Mouse (Mus musculus) bone marrow macrophage, adult 2 months (primary cell): ENCODE data around the gene Rce1. TPM values are rescaled to one million over a fixed set of nuclear protein-coding genes. Genes with fewer than 3 reads are reported as not detected.

Experiments used
- H3K27ac ChIP-seq: 2 replicates; pipeline ENCODE4 v1.5.1; 2012; ENCODE audit warnings: low read depth, low read length; ENCODE audit not compliant: insufficient read depth
- H3K4me1 ChIP-seq: 2 replicates; pipeline ENCODE4 v1.6.1; 2012; ENCODE audit warnings: low read length; ENCODE audit not compliant: control insufficient read depth, insufficient read depth
- H3K4me3 ChIP-seq: 2 replicates; pipeline ENCODE4 v1.5.1; 2012; ENCODE audit warnings: mild to moderate bottlenecking, low read length, moderate library complexity; ENCODE audit not compliant: insufficient read depth
- CTCF ChIP-seq: IDR thresholded peaks from 2 replicates; pipeline ENCODE4 v1.5.1; 2012; ENCODE audit warnings: low read depth, mild to moderate bottlenecking, low read length, moderate library complexity
- POLR2A ChIP-seq: IDR thresholded peaks from 2 replicates; pipeline ENCODE4 v1.6.1; 2012; ENCODE audit warnings: mild to moderate bottlenecking, low read depth, low read length, borderline replicate concordance
- polyA plus RNA-seq: library from polyadenylated mRNA; stranded (reverse); fragments of >200 nt; gene quantifications from 2 replicates; pipeline ENCODE4 v1.2.4, GENCODE M21; 2012; ENCODE audit not compliant: missing spikeins, insufficient read depth, insufficient read length

Rce1 gene
- polyA plus RNA-seq, 1 experiment, result 25.5 TPM

GRCm38 (mm10) chr19:4614305-4615150, 10.9 kb downstream of the Rce1 start:
- no peak for TF ChIP-seq CTCF
- TF ChIP-seq POLR2A, result no peak
- Histone ChIP-seq H3K27ac (0 out of 2 replicates have a peak overlapping the region, but pooled peaks have one; percentile 24), H3K4me1 (no peaks in the 10 kb centered on the region), H3K4me3 (peak overlapping the region; percentile 88)

- H3K4me1 ChIP-seq, result no peaks in the 10 kb centered on the region
- H3K4me3 ChIP-seq, result 0 out of 2 replicates have a peak overlapping the region, but pooled peaks have one; percentile 88
- TF ChIP-seq POLR2A (no peak), CTCF (no peak)
- H3K27ac ChIP-seq, result no peak overlapping the region
Observed at GRCm38 (mm10) chr19:4613464-4614304, 11.8 kb downstream of the Rce1 start.

GRCm38 (mm10) chr19:4612181-4612961, 13.1 kb downstream of the Rce1 start:
- Histone ChIP-seq H3K4me1 (no peaks in the 10 kb centered on the region), H3K27ac (no peak overlapping the region), H3K4me3 (no peak overlapping the region)
- TF ChIP-seq CTCF (no peak), POLR2A (no peak)

GRCm38 (mm10) chr19:4610109-4610508, 15.3 kb downstream of the Rce1 start:
- no peaks in the 10 kb centered on the region for H3K4me1 ChIP-seq
- H3K27ac ChIP-seq, result no peak overlapping the region
- no peak overlapping the region for H3K4me3 ChIP-seq
- TF ChIP-seq POLR2A (no peak), CTCF (no peak)

- H3K4me3 ChIP-seq, result no peak overlapping the region
- no peak for TF ChIP-seq POLR2A
- no peak for TF ChIP-seq CTCF
- no peak overlapping the region for H3K27ac ChIP-seq
- H3K4me1 ChIP-seq, result no peaks in the 10 kb centered on the region
Observed at GRCm38 (mm10) chr19:4608511-4608910, 16.9 kb downstream of the Rce1 start.

GRCm38 (mm10) chr19:4607406-4607805, 18.0 kb downstream of the Rce1 start:
- TF ChIP-seq CTCF (no peak), POLR2A (no peak)
- H3K27ac ChIP-seq, result no peak overlapping the region

GRCm38 (mm10) chr19:4605654-4606053, 19.8 kb downstream of the Rce1 start:
- Histone ChIP-seq H3K27ac (no peak overlapping the region), H3K4me1 (no peaks in the 10 kb centered on the region), H3K4me3 (no peak overlapping the region)
- TF ChIP-seq CTCF, result no peak
- no peak for TF ChIP-seq POLR2A

More at GRCm38 (mm10) chr19:4607406-4607805, 18.0 kb downstream of the Rce1 start:
- H3K4me3 ChIP-seq, result no peak overlapping the region
- no peaks in the 10 kb centered on the region for H3K4me1 ChIP-seq

GRCm38 (mm10) chr19:4603801-4604723, 21.4 kb downstream of the Rce1 start:
- H3K27ac ChIP-seq, result no peak overlapping the region
- H3K4me1 ChIP-seq, result no peaks in the 10 kb centered on the region
- TF ChIP-seq POLR2A, result no peak
- TF ChIP-seq CTCF, result no peak
- no peak overlapping the region for H3K4me3 ChIP-seq

- no peak overlapping the region for H3K27ac ChIP-seq
- no peak overlapping the region for H3K4me3 ChIP-seq
- TF ChIP-seq CTCF (no peak), POLR2A (no peak)
- no peaks in the 10 kb centered on the region for H3K4me1 ChIP-seq
Observed at GRCm38 (mm10) chr19:4602459-4602858, 23.0 kb downstream of the Rce1 start.
